Mouse (Mus musculus) kidney, postnatal 0 days (tissue): ENCODE data around the gene Edc4. TPM values are rescaled to one million over a fixed set of nuclear protein-coding genes. Genes with fewer than 3 reads are reported as not detected.

Source experiments
- ATAC-seq: fragments of 200-750 bp; cut with Nextera tagmentation; replicated peaks from 2 replicates; pipeline ENCODE4 v1.8.0; 2017; ENCODE audit warnings: low read depth, moderate number of reproducible peaks, moderate TSS enrichment, moderate library complexity; ENCODE audit not compliant: low FRiP score
- DNase-seq: peaks from one replicate; pipeline ENCODE4 v3.0.0-alpha.2; 2016; ENCODE audit warnings: low spot score
- H3K27ac ChIP-seq: fragments of 300-500 bp; sonication (generic); 2 replicates; pipeline ENCODE4 v1.5.1; 2014; ENCODE audit warnings: mild to moderate bottlenecking
- H3K27me3 ChIP-seq: fragments of 300-500 bp; sonication (generic); 2 replicates; pipeline ENCODE4 v1.6.1; 2014; ENCODE audit warnings: low read length, mixed read lengths; ENCODE audit not compliant: insufficient read depth
- H3K36me3 ChIP-seq: fragments of 300-500 bp; sonication (generic); 2 replicates; pipeline ENCODE4 v1.6.1; 2014; ENCODE audit warnings: low read length, mixed read lengths; ENCODE audit not compliant: insufficient read depth
- H3K4me1 ChIP-seq: fragments of 300-500 bp; sonication (generic); replicated peaks from 2 replicates; pipeline ENCODE4 v1.6.1; 2014; ENCODE audit warnings: antibody characterized with exemption, low read length, mixed read lengths; ENCODE audit not compliant: insufficient read depth
- H3K4me2 ChIP-seq: fragments of 300-500 bp; sonication (generic); 2 replicates; pipeline ENCODE4 v1.6.1; 2014; ENCODE audit warnings: mild to moderate bottlenecking, low read length, moderate library complexity, mixed read lengths
- H3K4me3 ChIP-seq: fragments of 300-500 bp; sonication (generic); replicated peaks from 2 replicates; pipeline ENCODE4 v1.5.1; 2014; ENCODE audit warnings: low read depth, low read length
- H3K9ac ChIP-seq: fragments of 300-500 bp; sonication (generic); 2 replicates; pipeline ENCODE4 v1.6.1; 2014; ENCODE audit warnings: low read depth, low read length
- H3K9me3 ChIP-seq: fragments of 300-500 bp; sonication (generic); replicated peaks from 2 replicates; pipeline ENCODE4 v1.6.1; 2016; ENCODE audit warnings: low read length, inconsistent platforms, mixed read lengths
- CTCF ChIP-seq: IDR thresholded peaks from 2 replicates; pipeline ENCODE4 v1.5.1; 2016; ENCODE audit warnings: antibody characterized with exemption, low read depth, mild to moderate bottlenecking, moderate library complexity
- WGBS: fragments of 180-500 bp; shearing (Covaris S2); extraction: QIAGEN DNeasy Blood & Tissue Kit; methylation state at CpG from one replicate; pipeline ENCODE4 v1.1.7; 2014; 5-methylcytosine and 5-hydroxymethylcytosine counted together
- polyA plus RNA-seq: library from polyadenylated mRNA; unstranded; fragments of >200 nt; fragmentation: Nextera tagmentation; extraction: Ambion mirVana; gene quantifications from 2 replicates; pipeline ENCODE4 v1.2.1, GENCODE M21; 2015

Edc4 gene
- polyA plus RNA-seq, 1 experiment from 2014 or later, result 27.6 TPM

DNA sequence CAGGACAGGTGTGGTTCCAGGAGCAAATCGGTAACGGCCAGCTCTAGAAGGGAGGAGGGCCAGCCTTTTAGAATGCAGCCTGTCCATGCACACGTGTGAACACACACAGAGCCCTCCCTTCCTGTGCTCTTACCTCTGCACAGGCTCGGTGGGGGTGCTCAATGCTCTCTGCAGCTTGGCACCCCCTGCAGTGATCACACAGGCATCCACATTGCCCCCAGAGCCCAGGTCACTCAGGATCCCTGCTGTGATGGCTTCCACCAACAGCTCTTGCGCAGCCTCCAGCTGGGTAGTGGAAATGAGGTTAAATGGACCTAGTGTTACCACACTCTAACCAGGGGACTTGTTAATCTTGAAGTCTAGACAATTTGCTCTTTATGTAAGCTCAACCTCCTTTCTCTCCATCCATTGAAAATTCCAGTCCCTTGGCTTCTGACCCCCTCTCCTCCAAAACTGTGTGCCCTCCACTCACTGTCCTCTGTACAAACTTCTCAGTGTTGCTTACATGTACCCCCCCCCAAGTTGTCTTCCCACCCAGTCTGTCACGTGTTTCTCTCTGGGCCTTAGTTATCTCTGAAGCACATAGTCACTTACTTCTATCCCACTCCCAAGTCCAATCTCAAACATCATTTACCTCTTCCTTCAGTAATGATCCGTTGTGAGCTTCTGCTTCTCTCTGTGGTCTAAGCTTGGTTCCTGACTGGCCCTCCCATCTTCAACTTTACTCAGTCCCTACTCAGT lies 55.4 kb downstream of the Edc4 start:
- WGBS, result 35% methylated on average over 7 of the region's 7 CpGs
- H3K9ac ChIP-seq, result peak overlapping the region; percentile 77
- TF ChIP-seq CTCF, result no peak

DNA sequence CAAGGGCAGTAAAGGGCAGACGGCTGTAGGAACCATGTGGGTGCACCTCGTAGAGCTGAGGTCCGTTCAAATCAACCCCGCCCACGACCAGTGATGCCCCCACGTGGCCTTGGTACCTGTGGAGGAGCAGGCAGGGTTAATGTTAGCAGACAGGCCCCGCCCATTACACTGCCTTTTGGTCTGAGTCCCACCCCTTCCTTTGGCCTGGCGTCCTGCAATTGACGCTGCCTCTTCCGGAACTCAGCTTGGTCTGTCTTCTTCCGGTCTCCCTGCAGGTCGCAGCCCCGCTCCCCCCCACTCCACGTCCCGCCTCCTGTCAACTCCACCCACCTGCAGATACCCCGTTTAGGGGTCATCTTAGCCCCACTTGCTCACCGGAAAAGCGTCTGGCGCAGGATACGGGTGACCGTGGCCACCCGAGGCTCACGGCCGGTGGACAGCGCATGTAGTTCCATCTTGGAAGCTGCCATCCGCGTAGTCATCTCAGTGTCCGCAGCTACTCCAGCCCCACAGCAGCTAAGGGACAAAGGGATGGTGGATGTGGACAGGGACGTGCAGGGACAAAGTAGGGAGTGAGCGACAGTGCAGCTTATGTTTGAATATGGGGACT lies 56.3 kb downstream of the Edc4 start:
- Histone ChIP-seq H3K4me3 (peak overlapping the region; percentile 83), H3K27me3 (no peaks in the 10 kb centered on the region), H3K9me3 (no peaks in the 10 kb centered on the region), H3K4me1 (peaks cover 8% of the 10 kb centered on the region; the same call in 1 of the 2 replicates), H3K36me3 (peaks cover 5% of the 10 kb centered on the region; the same call in 1 of the 2 replicates), H3K27ac (peak overlapping the region; percentile 86), H3K4me2 (peak overlapping the region; percentile 93), H3K9ac (peak overlapping the region; percentile 77)
- TF ChIP-seq CTCF, result peak; percentile 17
- ATAC-seq (peak; percentile 91), DNase-seq (peak; percentile 98)
- WGBS, result under 1% methylated on average over 30 of the region's 30 CpGs

More for the DNA sequence above, 55.4 kb downstream of the Edc4 start:
- H3K4me2 ChIP-seq, result peak overlapping the region; percentile 93
- 0 out of 2 replicates have a peak overlapping the region, but pooled peaks have one; percentile 51 for H3K27ac ChIP-seq
- H3K4me3 ChIP-seq, result peak overlapping the region; percentile 83
- H3K27me3 ChIP-seq, result no peaks in the 10 kb centered on the region
- H3K9me3 ChIP-seq, result no peaks in the 10 kb centered on the region
- no peak for DNase-seq
- H3K4me1 ChIP-seq, result peaks cover 8% of the 10 kb centered on the region; the same call in 1 of the 2 replicates
- peaks cover 13% of the 10 kb centered on the region for H3K36me3 ChIP-seq
- no peak for ATAC-seq

DNA sequence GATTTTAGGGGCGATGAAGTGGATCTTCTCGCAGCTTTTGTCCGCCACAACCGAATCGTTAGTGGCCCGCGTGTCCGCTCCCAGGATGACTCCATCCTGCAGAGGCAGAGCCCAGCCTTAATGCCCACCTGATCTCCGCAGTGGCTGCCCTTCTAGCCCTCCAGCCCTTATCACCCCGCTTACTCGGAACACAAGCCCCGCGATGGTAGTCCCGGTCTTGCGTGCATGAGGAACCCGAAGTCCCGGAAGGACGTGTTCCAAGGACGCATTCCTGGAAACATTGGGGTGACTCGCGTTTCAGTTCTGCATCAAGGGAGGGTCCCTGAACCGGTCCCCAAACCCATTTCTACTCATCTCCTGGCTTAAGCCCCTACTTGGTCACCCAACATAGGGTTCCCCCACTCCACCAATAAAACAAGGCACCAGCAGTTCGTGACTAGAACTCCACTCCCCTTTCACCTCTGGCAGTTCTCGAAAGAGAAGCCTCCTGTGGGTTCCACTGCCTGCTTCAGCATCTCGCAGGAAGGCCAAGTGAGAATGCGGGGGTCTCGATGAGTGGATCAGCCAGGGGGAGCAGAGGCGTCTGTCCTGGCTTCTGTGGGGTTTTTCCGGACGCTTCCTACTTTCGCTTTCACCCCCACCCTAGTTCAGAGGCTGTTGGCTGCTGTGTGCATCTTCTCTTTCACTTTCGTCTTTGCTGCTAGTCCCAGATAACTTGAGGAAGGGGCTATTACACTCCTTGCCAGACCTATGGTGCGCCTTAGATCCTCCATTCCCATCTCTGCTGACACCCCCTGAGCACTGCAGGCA lies 57.0 kb downstream of the Edc4 start:
- ATAC-seq (peak; percentile 35; the same call in 1 of the 2 replicates), DNase-seq (peak; percentile 69)
- Histone ChIP-seq H3K4me1 (peaks cover 8% of the 10 kb centered on the region; the same call in 1 of the 2 replicates), H3K27ac (peak overlapping the region; percentile 86), H3K9me3 (no peaks in the 10 kb centered on the region), H3K4me2 (peak overlapping the region; percentile 93), H3K4me3 (peak overlapping the region; percentile 83), H3K27me3 (no peaks in the 10 kb centered on the region), H3K36me3 (no peaks in the 10 kb centered on the region), H3K9ac (peak overlapping the region; percentile 77)
- TF ChIP-seq CTCF, result no peak
- WGBS, result under 1% methylated on average over 33 of the region's 33 CpGs

DNA sequence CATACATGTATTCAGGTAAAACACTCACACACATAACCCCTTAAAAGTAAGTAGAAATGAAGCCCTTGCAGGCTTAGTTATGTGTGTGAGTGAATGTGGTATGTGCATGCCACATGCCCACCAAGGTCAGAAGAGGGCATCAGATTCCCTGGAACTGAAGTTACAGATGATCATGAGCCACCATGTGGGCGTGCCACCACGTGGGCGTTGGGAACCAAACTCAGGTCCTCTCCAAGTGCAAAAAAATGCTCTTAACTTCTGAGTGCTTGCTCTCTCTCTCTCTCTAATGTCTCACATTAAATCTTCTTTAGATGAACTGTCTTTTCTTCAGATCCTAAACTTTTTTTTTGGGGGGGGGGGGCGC lies 57.6 kb downstream of the Edc4 start, which contains the start of gene Psmb10:
Psmb10 (minus strand) TSS at position 139 of the 364 bp plus-strand sequence.
- Histone ChIP-seq H3K27me3 (no peaks in the 10 kb centered on the region), H3K4me1 (peaks cover 8% of the 10 kb centered on the region; the same call in 1 of the 2 replicates), H3K4me2 (peak within 1 kb of the TSS; percentile 93), H3K27ac (peak within 1 kb of the TSS; percentile 86), H3K36me3 (peaks cover 3% of the 10 kb centered on the region; the same call in 1 of the 2 replicates), H3K4me3 (peak within 1 kb of the TSS; percentile 83), H3K9ac (peak within 1 kb of the TSS; percentile 77), H3K9me3 (no peaks in the 10 kb centered on the region)
- peak; percentile 22 for DNase-seq
- WGBS, result 9% methylated on average over 4 of the region's 4 CpGs
- no peak; the same call in 1 of the 2 replicates for TF ChIP-seq CTCF
- no peak for ATAC-seq

DNA sequence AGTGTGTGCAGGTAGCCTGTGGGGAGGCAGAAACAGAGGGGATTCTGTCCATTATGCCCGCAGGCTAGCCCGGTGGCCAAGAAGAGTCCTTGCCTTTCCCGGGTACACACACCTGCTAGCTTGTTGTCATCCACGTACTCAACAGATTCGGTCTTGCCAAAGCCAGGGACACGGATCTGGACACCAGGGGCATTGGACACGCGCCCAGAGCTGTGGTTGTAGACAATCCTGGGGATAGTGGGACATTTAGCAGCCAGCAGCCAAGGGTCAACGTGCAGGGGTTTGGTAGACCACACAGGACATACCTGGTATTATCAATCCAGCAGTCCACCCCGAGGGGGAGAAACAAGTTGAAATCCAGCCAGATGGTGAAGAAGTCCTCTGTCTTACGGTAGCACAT lies 61.3 kb downstream of the Edc4 start:
- no peaks in the 10 kb centered on the region for H3K9me3 ChIP-seq
- H3K4me2 ChIP-seq, result no peak overlapping the region
- H3K27ac ChIP-seq, result no peak overlapping the region
- peaks cover 29% of the 10 kb centered on the region for H3K36me3 ChIP-seq
- H3K27me3 ChIP-seq, result no peaks in the 10 kb centered on the region
- no peak overlapping the region for H3K9ac ChIP-seq
- TF ChIP-seq CTCF, result no peak
- no peaks in the 10 kb centered on the region for H3K4me1 ChIP-seq
- ATAC-seq (no peak), DNase-seq (no peak)
- 95% methylated on average over 11 of the region's 11 CpGs for WGBS
- no peak overlapping the region for H3K4me3 ChIP-seq

DNA sequence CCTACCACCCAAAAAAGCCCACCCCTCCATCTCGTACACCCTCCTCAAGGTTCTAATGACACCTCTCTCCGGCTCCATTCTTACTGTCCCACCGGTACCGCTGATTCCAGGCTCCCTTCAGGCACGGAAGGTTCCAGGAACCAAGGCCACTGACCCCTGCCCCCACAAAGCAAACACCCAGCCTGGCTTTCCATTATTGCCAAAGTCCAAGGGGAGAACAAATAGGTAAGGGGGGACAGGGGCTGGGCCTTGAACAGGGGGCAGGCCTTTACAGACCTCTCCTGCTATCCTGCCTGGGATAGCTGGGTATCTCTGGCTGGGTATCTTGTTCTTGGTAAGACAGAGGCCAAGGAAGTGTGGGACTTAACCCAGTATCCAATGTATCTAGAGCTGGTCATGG lies 61.9 kb downstream of the Edc4 start:
- no peak for TF ChIP-seq CTCF
- ATAC-seq, result no peak

More for the DNA sequence above, 61.9 kb downstream of the Edc4 start:
- no peak overlapping the region for H3K4me3 ChIP-seq
- no peak overlapping the region for H3K9ac ChIP-seq
- H3K4me1 ChIP-seq, result no peaks in the 10 kb centered on the region
- no peak for DNase-seq
- no peaks in the 10 kb centered on the region for H3K9me3 ChIP-seq
- no peaks in the 10 kb centered on the region for H3K27me3 ChIP-seq
- no peak overlapping the region for H3K4me2 ChIP-seq
- WGBS, result 99% methylated on average over 5 of the region's 5 CpGs
- H3K36me3 ChIP-seq, result peaks cover 34% of the 10 kb centered on the region
- no peak overlapping the region for H3K27ac ChIP-seq
